Mouse (Mus musculus) CH12.LX (cell line): ENCODE data around the gene Sell. TPM values are rescaled to one million over a fixed set of nuclear protein-coding genes. Genes with fewer than 3 reads are reported as not detected.

Experiments
- DNase-seq: peaks from one replicate; pipeline ENCODE4 v3.0.0-alpha.2; 2013; ENCODE audit errors: extremely low read depth
- H3K27ac ChIP-seq: 2 replicates; pipeline ENCODE4 v1.5.1; 2012; ENCODE audit warnings: low read depth, mild to moderate bottlenecking, control low read depth, moderate library complexity; ENCODE audit not compliant: insufficient read depth
- H3K27me3 ChIP-seq: replicated peaks from 2 replicates; pipeline ENCODE3; 2012; ENCODE audit warnings: inconsistent platforms
- H3K36me3 ChIP-seq, 2 experiments: replicated peaks in 1 of 2; 2 replicates each; pipeline versions ENCODE3 to v1.6.1; 2012; ENCODE audit warnings: inconsistent platforms in 1 of 2, low read length in 1 of 2, mild to moderate bottlenecking in 1 of 2, mixed read lengths in 1 of 2, moderate library complexity in 1 of 2; ENCODE audit not compliant: control insufficient read depth in 1 of 2, insufficient read depth in 1 of 2
- H3K4me1 ChIP-seq, 2 experiments: 2 replicates each; pipeline ENCODE4 v1.6.1; 2012; ENCODE audit warnings: inconsistent platforms in 1 of 2, moderate library complexity in 1 of 2; ENCODE audit not compliant: insufficient read depth in 2 of 2, control insufficient read depth in 1 of 2
- H3K4me2 ChIP-seq: 2 replicates; pipeline ENCODE4 v1.6.1; 2012; ENCODE audit warnings: low read depth, mild to moderate bottlenecking, control low read depth; ENCODE audit not compliant: poor library complexity, insufficient read depth, severe bottlenecking
- H3K4me3 ChIP-seq, 3 experiments: fragments of 150-350 bp in 1 of 3; sonication (generic) in 1 of 3; replicated peaks in 1 of 3; 2 replicates each; pipeline versions ENCODE3 to v1.5.1; 2011 to 2012; ENCODE audit warnings: low read depth in 2 of 3, low read length in 2 of 3, mild to moderate bottlenecking in 2 of 3, moderate library complexity in 2 of 3, control low read depth in 1 of 3, improper control_type of control experiment in 1 of 3, inconsistent platforms in 1 of 3, mixed read lengths in 1 of 3; ENCODE audit not compliant: poor library complexity in 1 of 3
- H3K79me2 ChIP-seq: replicated peaks from 2 replicates; pipeline ENCODE4 v1.6.1; 2012; ENCODE audit warnings: mild to moderate bottlenecking, moderate library complexity; ENCODE audit not compliant: control insufficient read depth, poor library complexity, insufficient read depth, severe bottlenecking; ENCODE audit errors: extremely low read depth
- H3K9ac ChIP-seq: 2 replicates; pipeline ENCODE4 v1.6.1; 2012; ENCODE audit warnings: low read depth, mild to moderate bottlenecking, control low read depth, moderate library complexity; ENCODE audit not compliant: insufficient read depth
- H3K9me3 ChIP-seq: replicated peaks from 2 replicates; pipeline ENCODE3; 2012; ENCODE audit warnings: low read length, inconsistent platforms, mixed read lengths
- BHLHE40 ChIP-seq: IDR thresholded peaks from 2 replicates; pipeline ENCODE4 v1.6.1; 2011; ENCODE audit warnings: mild to moderate bottlenecking, low read depth, low read length, improper control_type of control experiment
- CTCF ChIP-seq, 2 experiments: IDR thresholded peaks in 1 of 2; conservative IDR thresholded peaks in 1 of 2; 2 replicates each; pipeline ENCODE4 v1.5.1; 2011 to 2012; ENCODE audit warnings: low read depth in 2 of 2, low read length in 2 of 2, improper control_type of control experiment in 1 of 2, inconsistent platforms in 1 of 2, mild to moderate bottlenecking in 1 of 2, moderate library complexity in 1 of 2
- ELF1 ChIP-seq: IDR thresholded peaks from 2 replicates; pipeline ENCODE4 v1.6.1; 2014; ENCODE audit warnings: low read depth, mild to moderate bottlenecking, inconsistent platforms, low read length, improper control_type of control experiment
- ETS1 ChIP-seq: conservative IDR thresholded peaks from 2 replicates; pipeline ENCODE4 v1.6.1; 2012; ENCODE audit warnings: low read depth, mild to moderate bottlenecking, inconsistent platforms, low read length, improper control_type of control experiment, moderate library complexity
- GABPA ChIP-seq: IDR thresholded peaks from 2 replicates; pipeline ENCODE4 v1.6.1; 2012; ENCODE audit warnings: low read depth, low read length, improper control_type of control experiment, inconsistent platforms; ENCODE audit not compliant: insufficient replicate concordance
- IRF4 ChIP-seq: IDR thresholded peaks from 2 replicates; pipeline ENCODE4 v1.6.1; 2014; ENCODE audit warnings: low read depth, mild to moderate bottlenecking, inconsistent platforms, low read length, improper control_type of control experiment
- MAX ChIP-seq: IDR thresholded peaks from 2 replicates; pipeline ENCODE4 v1.6.1; 2011; ENCODE audit warnings: low read length, improper control_type of control experiment
- MEF2A ChIP-seq: IDR thresholded peaks from 2 replicates; pipeline ENCODE4 v1.6.1; 2014; ENCODE audit warnings: low read depth, mild to moderate bottlenecking, inconsistent platforms, low read length, improper control_type of control experiment, borderline replicate concordance
- MXI1 ChIP-seq: IDR thresholded peaks from 2 replicates; pipeline ENCODE4 v1.6.1; 2011; ENCODE audit warnings: mild to moderate bottlenecking, low read depth, low read length, improper control_type of control experiment
- MYC ChIP-seq: IDR thresholded peaks from 2 replicates; pipeline ENCODE4 v1.6.1; 2011; ENCODE audit warnings: low read depth, mild to moderate bottlenecking, improper control_type of control experiment, low read length
- NELFE ChIP-seq: IDR thresholded peaks from 2 replicates; pipeline ENCODE4 v1.6.1; 2011; ENCODE audit warnings: low read depth, low read length, improper control_type of control experiment
- PAX5 ChIP-seq: IDR thresholded peaks from 2 replicates; pipeline ENCODE4 v1.6.1; 2012; ENCODE audit warnings: low read length, inconsistent platforms, mixed read lengths
- POLR2A ChIP-seq: IDR thresholded peaks from 2 replicates; pipeline ENCODE4 v1.6.1; 2011; ENCODE audit warnings: low read depth, mild to moderate bottlenecking, improper control_type of control experiment, low read length
- POLR2AphosphoS2 ChIP-seq: IDR thresholded peaks from 2 replicates; pipeline ENCODE4 v1.6.1; 2011; ENCODE audit warnings: low read depth, low read length, improper control_type of control experiment
- RAD21 ChIP-seq: IDR thresholded peaks from 2 replicates; pipeline ENCODE4 v1.6.1; 2011; ENCODE audit warnings: low read depth, mild to moderate bottlenecking, low read length, improper control_type of control experiment, moderate library complexity
- RCOR1 ChIP-seq: conservative IDR thresholded peaks from 2 replicates; pipeline ENCODE4 v1.6.1; 2012; ENCODE audit warnings: low read depth, mild to moderate bottlenecking, inconsistent platforms, low read length, improper control_type of control experiment
- SIN3A ChIP-seq: IDR thresholded peaks from 2 replicates; pipeline ENCODE4 v1.6.1; 2012; ENCODE audit warnings: low read length, improper control_type of control experiment, inconsistent platforms
- TCF12 ChIP-seq: IDR thresholded peaks from 2 replicates; pipeline ENCODE4 v1.6.1; 2014; ENCODE audit warnings: low read depth, mild to moderate bottlenecking, inconsistent platforms, low read length, improper control_type of control experiment
- UBTF ChIP-seq: IDR thresholded peaks from 2 replicates; pipeline ENCODE4 v1.6.1; 2012; ENCODE audit warnings: low read depth, mild to moderate bottlenecking, inconsistent platforms, low read length, improper control_type of control experiment, moderate library complexity
- USF1 ChIP-seq: IDR thresholded peaks from 2 replicates; pipeline ENCODE4 v1.6.1; 2014; ENCODE audit warnings: low read depth, mild to moderate bottlenecking, inconsistent platforms, low read length, improper control_type of control experiment
- ZC3H11A ChIP-seq: IDR thresholded peaks from 2 replicates; pipeline ENCODE4 v1.6.1; 2012; ENCODE audit warnings: low read depth, mild to moderate bottlenecking, inconsistent platforms, low read length, improper control_type of control experiment
- ZKSCAN1 ChIP-seq: IDR thresholded peaks from 2 replicates; pipeline ENCODE4 v1.6.1; 2012; ENCODE audit warnings: low read depth, inconsistent platforms, low read length, improper control_type of control experiment, borderline replicate concordance
- ZMIZ1 ChIP-seq: IDR thresholded peaks from 2 replicates; pipeline ENCODE4 v1.6.1; 2012; ENCODE audit warnings: low read depth, mild to moderate bottlenecking, inconsistent platforms, low read length, improper control_type of control experiment
- dilution Hi-C: fragments of 300-500 bp; cut with MboI; formaldehyde crosslinking; loops from 2 replicates; pipeline ENCODE4 v1.14.3; 2020; ENCODE audit warnings: low sequenced_read_pairs; ENCODE audit not compliant: extremely low pct_unique_long_range_greater_than_20kb, extremely low pct_ligation_motif_present
- in situ Hi-C: fragments of 300-500 bp; cut with MboI; formaldehyde crosslinking; loops from 3 replicates; pipeline ENCODE4 v1.14.3; 2019; ENCODE audit warnings: low sequenced_read_pairs, low pct_ligation_motif_present, low pct_unique_long_range_greater_than_20kb, mixed read lengths
- polyA plus RNA-seq: library from polyadenylated mRNA; unstranded; fragments of >175 nt; gene quantifications from 2 replicates; pipeline ENCODE4 v1.2.1, GENCODE M21; 2012; ENCODE audit warnings: low read depth; ENCODE audit not compliant: insufficient read length
- total RNA-seq, 2 experiments: library from RNA; depleted of rRNA; stranded (reverse); fragments of 300-350 nt in 1 of 2; fragments of >200 nt in 1 of 2; gene quantifications; 2 replicates each; pipeline ENCODE4 v1.2.3; 2012 to 2014

Sell gene
- total RNA-seq (2012; rRNA removed) (not detected in 2 replicates), total RNA-seq (2014; rRNA removed) (not detected in 2 replicates), polyA plus RNA-seq (not detected in 2 replicates)

GRCm38 (mm10) chr1:164061925-164062324 is at the start of gene Sell:
TSS of gene Sell (plus strand) at chr1:164061982.
- Histone ChIP-seq H3K36me3 (no peaks in the 10 kb centered on the region), H3K4me1 (0 out of 4 replicates have a peak, but pooled peaks cover 0 to 4% of the 10 kb centered on the region in 2 experiments), H3K27ac (no peak within 1 kb of the TSS), H3K79me2 (no peaks in the 10 kb centered on the region), H3K4me2 (no peak within 1 kb of the TSS), H3K27me3 (peaks cover 4% of the 10 kb centered on the region), H3K9me3 (no peaks in the 10 kb centered on the region), H3K9ac (no peak within 1 kb of the TSS), H3K4me3 (no peak within 1 kb of the TSS)
- DNase-seq = no peak
- in situ Hi-C loops (no loop called here), dilution Hi-C loops (no loop called here)
- no peak for TF ChIP-seq ETS1
- no peak for TF ChIP-seq UBTF
- no peak for TF ChIP-seq RCOR1
- no peak for TF ChIP-seq IRF4
- no peak for TF ChIP-seq ZMIZ1
- TF ChIP-seq POLR2AphosphoS2 = no peak
- TF ChIP-seq MXI1 = no peak
- no peak for TF ChIP-seq NELFE

- TF ChIP-seq GABPA (no peak), NELFE (no peak), ZKSCAN1 (no peak), POLR2A (no peak), MYC (no peak), ELF1 (no peak), CTCF (conservative IDR thresholded peaks at IDR 0.05 in 1 of 2, IDR thresholded peaks at IDR 0.05 in 1 of 2; ENCODE audit: low read depth in 2 of 2, low read length in 2 of 2) (no peak), USF1 (no peak), BHLHE40 (no peak), RAD21 (no peak), PAX5 (no peak), MEF2A (no peak), MAX (no peak), TCF12 (no peak), SIN3A (no peak), ZC3H11A (no peak)
- in situ Hi-C loops = no loop called here
- H3K27me3 ChIP-seq = no peaks in the 10 kb centered on the region
- no peaks in the 10 kb centered on the region for H3K9me3 ChIP-seq
- H3K79me2 ChIP-seq = no peaks in the 10 kb centered on the region
- no peak overlapping the region for H3K27ac ChIP-seq
- dilution Hi-C loops = no loop called here
- no peak for DNase-seq
- no peak overlapping the region for H3K9ac ChIP-seq
- H3K36me3 ChIP-seq = no peaks in the 10 kb centered on the region
- H3K4me2 ChIP-seq = no peak overlapping the region
- no peak overlapping the region for H3K4me3 ChIP-seq
- no peaks in the 10 kb centered on the region for H3K4me1 ChIP-seq
Observed at GRCm38 (mm10) chr1:164014616-164015015, 47.2 kb upstream of the Sell start.
